Mouse (Mus musculus) heart, adult 2 months (tissue): ENCODE results near the gene Mettl8.

Source experiments
- CTCF ChIP-seq: fragments of 200-600 bp; IDR thresholded peaks from 2 replicates; pipeline ENCODE4 v1.8.1; 2022; ENCODE audit warnings: antibody characterized with exemption, mild to moderate bottlenecking, moderate library complexity
- EP300 ChIP-seq: fragments of 200-500 bp; IDR thresholded peaks from 2 replicates; pipeline ENCODE4 v1.6.1; 2011; ENCODE audit warnings: low read depth, low read length, control low read depth; ENCODE audit not compliant: insufficient read depth
- POLR2A ChIP-seq: fragments of 200-500 bp; IDR thresholded peaks from 2 replicates; pipeline ENCODE4 v1.6.1; 2011; ENCODE audit warnings: mild to moderate bottlenecking, low read depth, low read length, control low read depth; ENCODE audit not compliant: insufficient read depth

DNA sequence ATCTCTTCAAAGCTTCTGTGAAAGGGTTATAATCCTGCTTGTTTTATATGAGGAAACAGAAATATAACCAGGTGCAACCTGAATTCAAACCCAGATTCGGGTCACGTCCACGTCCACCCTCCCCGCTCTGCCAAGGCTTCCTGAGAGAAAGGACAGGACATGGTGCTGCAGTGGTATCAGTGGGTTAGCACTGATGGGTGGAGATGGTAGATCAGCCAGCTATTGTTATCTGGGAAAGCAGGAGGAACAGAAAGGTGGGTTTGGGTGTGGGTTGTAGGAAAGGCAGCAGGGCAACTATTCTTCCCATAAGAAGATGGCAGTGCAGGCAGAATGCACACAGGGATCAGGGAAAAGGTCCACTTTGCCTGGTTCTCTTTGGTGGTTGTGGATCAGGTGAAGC is 59.5 kb downstream of the Mettl8 start:
- TF ChIP-seq CTCF: no peak
- TF ChIP-seq EP300: no peak
- no peak for TF ChIP-seq POLR2A
